In genomic region chr8:72812690-72813089, GRCm38 (mm10) we compare ENCODE assay signal across 21 mouse cellular contexts. TPM values are rescaled to one million over a fixed set of nuclear protein-coding genes. Genes with fewer than 3 reads are reported as not detected.
DNase-seq lines count a peak whose midpoint lies in the region; ATAC-seq and TF ChIP-seq lines count a peak whose summit lies in the region.
"Had no signal": no experiment of that assay in that cellular context is flagged by ENCODE, and none has a peak within 500 bp of the region (broad histone marks: within the 10 kb centered on the region; RNA-seq: fewer than 3 reads in every experiment).

No protein-coding gene starts in this region.

- 0 out of 2 replicates have a peak, but pooled peaks have one; percentile 10 for TF ChIP-seq CTCF in forebrain, postnatal 0 days (IDR thresholded peaks at IDR 0.05; ENCODE audit: low read depth)
- TF ChIP-seq CTCF in kidney, adult 2 months (conservative IDR thresholded peaks at IDR 0.05; ENCODE audit: insufficient read depth, insufficient read length, low read depth, low read length): no peak; the same call in 1 of the 2 replicates

- H3K4me2 ChIP-seq in forebrain, postnatal 0 days (ENCODE audit: low read depth): no peak overlapping the region
- no peak overlapping the region for H3K4me2 ChIP-seq in forebrain, embryonic 16.5 days (ENCODE audit: low read length)
- H3K4me2 ChIP-seq in kidney, embryonic 15.5 days: no peak overlapping the region
- H3K4me2 ChIP-seq in neural tube, embryonic 11.5 days (ENCODE audit: low read depth): no peak overlapping the region
- H3K4me2 ChIP-seq: heart, embryonic 15.5 days had no signal

- no peak overlapping the region for H3K9ac ChIP-seq in forebrain, postnatal 0 days
- no peak overlapping the region for H3K9ac ChIP-seq in forebrain, embryonic 16.5 days (replicated peaks; ENCODE audit: low read depth, low read length)
- H3K9ac ChIP-seq in kidney, embryonic 15.5 days: no peak overlapping the region
- H3K9ac ChIP-seq in neural tube, embryonic 11.5 days (ENCODE audit: low read length): no peak overlapping the region
- H3K9ac ChIP-seq: heart, embryonic 15.5 days had no signal

- H3K4me1 ChIP-seq in forebrain, postnatal 0 days (ENCODE audit: insufficient read depth): no peaks in the 10 kb centered on the region
- H3K4me1 ChIP-seq in forebrain, embryonic 16.5 days (replicated peaks; ENCODE audit: control insufficient read depth, insufficient read depth, low read length): no peaks in the 10 kb centered on the region
- H3K4me1 ChIP-seq in kidney, adult 2 months (ENCODE audit: control insufficient read depth, insufficient read depth, low read length): no peaks in the 10 kb centered on the region
- no peaks in the 10 kb centered on the region for H3K4me1 ChIP-seq in kidney, embryonic 15.5 days
- no peaks in the 10 kb centered on the region for H3K4me1 ChIP-seq in neural tube, embryonic 11.5 days (ENCODE audit: control insufficient read depth, insufficient read depth, low read length)
- H3K4me1 ChIP-seq: heart, embryonic 15.5 days; hindbrain, embryonic 10.5 days had no signal

- ATAC-seq in forebrain, postnatal 0 days: no peak
- ATAC-seq in forebrain, embryonic 16.5 days: no peak
- no peak for ATAC-seq in kidney, embryonic 15.5 days (replicated peaks; ENCODE audit: low FRiP score)
- ATAC-seq in neural tube, embryonic 11.5 days (ENCODE audit: insufficient read depth, low FRiP score, low TSS enrichment): peak; percentile 31; the same call in 1 of the 2 replicates
- ATAC-seq: inflammation-experienced regulatory T-cells, adult 6 months had no signal

- no peak overlapping the region for H3K4me3 ChIP-seq in forebrain, postnatal 0 days (ENCODE audit: low read depth, low read length)
- no peak overlapping the region for H3K4me3 ChIP-seq in forebrain, embryonic 16.5 days (replicated peaks; ENCODE audit: low read length)
- H3K4me3 ChIP-seq in kidney, adult 2 months (ENCODE audit: insufficient read depth, low read depth, low read length): no peak overlapping the region
- no peak overlapping the region for H3K4me3 ChIP-seq in kidney, embryonic 15.5 days (replicated peaks)
- no peak overlapping the region for H3K4me3 ChIP-seq in neural tube, embryonic 11.5 days (ENCODE audit: low read depth, low read length)
- H3K4me3 ChIP-seq: heart, embryonic 15.5 days; hindbrain, embryonic 10.5 days; layer of hippocampus, adult 2 months had no signal

- peaks cover 16% of the 10 kb centered on the region for H3K36me3 ChIP-seq in forebrain, postnatal 0 days (ENCODE audit: insufficient read depth)
- peaks cover 12% of the 10 kb centered on the region for H3K36me3 ChIP-seq in forebrain, embryonic 16.5 days (ENCODE audit: control insufficient read depth, insufficient read depth)
- no peaks in the 10 kb centered on the region for H3K36me3 ChIP-seq in kidney, adult 2 months (ENCODE audit: control insufficient read depth, insufficient read depth, low read length)
- peaks cover 12% of the 10 kb centered on the region; the same call in 1 of the 2 replicates for H3K36me3 ChIP-seq in kidney, embryonic 15.5 days
- no peaks in the 10 kb centered on the region for H3K36me3 ChIP-seq in neural tube, embryonic 11.5 days (ENCODE audit: control insufficient read depth, insufficient read depth, low read length)

- WGBS in forebrain, postnatal 0 days: 93% methylated on average over 3 of the region's 3 CpGs
- WGBS in forebrain, embryonic 16.5 days: 86% methylated on average over 3 of the region's 3 CpGs
- WGBS in kidney, adult 2 months: 83% methylated on average over 3 of the region's 3 CpGs
- WGBS in kidney, embryonic 15.5 days: 94% methylated on average over 3 of the region's 3 CpGs
- 94% methylated on average over 3 of the region's 3 CpGs for WGBS in neural tube, embryonic 11.5 days

- H3K27ac ChIP-seq in forebrain, postnatal 0 days (ENCODE audit: low read depth, low read length): no peak overlapping the region
- H3K27ac ChIP-seq in forebrain, embryonic 16.5 days (ENCODE audit: low read length): no peak overlapping the region
- no peak overlapping the region for H3K27ac ChIP-seq in kidney, adult 2 months (ENCODE audit: insufficient read depth, low read depth, low read length)
- no peak overlapping the region for H3K27ac ChIP-seq in kidney, embryonic 15.5 days
- H3K27ac ChIP-seq in neural tube, embryonic 11.5 days (ENCODE audit: low read depth, low read length): no peak overlapping the region
- H3K27ac ChIP-seq: heart, embryonic 15.5 days; hindbrain, embryonic 10.5 days; layer of hippocampus, adult 2 months had no signal

- no peaks in the 10 kb centered on the region for H3K9me3 ChIP-seq in forebrain, postnatal 0 days (ENCODE audit: low read length)
- no peaks in the 10 kb centered on the region for H3K9me3 ChIP-seq in forebrain, embryonic 16.5 days (ENCODE audit: control insufficient read depth, low read length)
- no peaks in the 10 kb centered on the region; the same call in 1 of the 2 replicates for H3K9me3 ChIP-seq in kidney, embryonic 15.5 days (replicated peaks)
- H3K9me3 ChIP-seq in neural tube, embryonic 11.5 days (ENCODE audit: control insufficient read depth, low read length): no peaks in the 10 kb centered on the region
- H3K9me3 ChIP-seq: heart, embryonic 15.5 days; hindbrain, embryonic 10.5 days had no signal

- H3K27me3 ChIP-seq in forebrain, postnatal 0 days (ENCODE audit: insufficient read depth, low read length): no peaks in the 10 kb centered on the region
- no peaks in the 10 kb centered on the region for H3K27me3 ChIP-seq in forebrain, embryonic 16.5 days (replicated peaks; ENCODE audit: control insufficient read depth, insufficient read depth, low read length)
- H3K27me3 ChIP-seq in kidney, adult 2 months (replicated peaks; ENCODE audit: control insufficient read depth, insufficient read depth, low read length): no peaks in the 10 kb centered on the region
- no peaks in the 10 kb centered on the region for H3K27me3 ChIP-seq in kidney, embryonic 15.5 days
- H3K27me3 ChIP-seq in neural tube, embryonic 11.5 days (ENCODE audit: control insufficient read depth, insufficient read depth, low read length): no peaks in the 10 kb centered on the region
- H3K27me3 ChIP-seq: heart, embryonic 15.5 days had no signal

- TF ChIP-seq POLR2A in kidney, adult 2 months (IDR thresholded peaks at IDR 0.05; ENCODE audit: low read depth, low read length): no peak

- no peak for DNase-seq in forebrain, postnatal 0 days
- DNase-seq in kidney, adult 2 months: peak; percentile 26
- no peak for DNase-seq in neural tube, embryonic 11.5 days (ENCODE audit: low spot score)
- DNase-seq in neural tube, embryonic 10.5 days (ENCODE audit: extremely low spot score, low spot score): no peak
- DNase-seq in right cerebral cortex, postnatal 10 days (ENCODE audit: low spot score in 2 of 2): no peak
- no peak for DNase-seq in cerebellum, postnatal 36 days
- DNase-seq: adrenal gland, adult 2 months; cerebellum, adult 2 months; gastrocnemius, postnatal 14 days; left cerebral cortex, postnatal 4 days; liver; lung, adult 18-20 months; lung, postnatal 36 days; thymus, postnatal 4 days had no signal

RNA-seq across cellular contexts. Expression of gene F2rl3, which starts 51.0 kb away (rescaled TPM):
- 0.24 and 0.46 TPM in 2 replicates for total RNA-seq in forebrain, postnatal 0 days (2014; rRNA removed)
- 0.24 and 0.40 TPM in 2 replicates for polyA plus RNA-seq in forebrain, postnatal 0 days (2015; fragmentation: Nextera tagmentation; extraction: Ambion mirVana)
- polyA plus RNA-seq in forebrain, embryonic 16.5 days (2015; fragmentation: Nextera tagmentation; extraction: Ambion mirVana): 0.19 and 0.41 TPM in 2 replicates
- polyA plus RNA-seq in kidney, adult 2 months (2012; rRNA removed): 2.2 and 2.8 TPM in 2 replicates
- polyA plus RNA-seq in kidney, embryonic 15.5 days (2015; fragmentation: Nextera tagmentation; extraction: Ambion mirVana): 3.5 and 3.6 TPM in 2 replicates
- polyA plus RNA-seq in neural tube, embryonic 11.5 days (2014; fragmentation: Nextera tagmentation; extraction: Ambion mirVana): 1.3 and 2.0 TPM in 2 replicates
- total RNA-seq: monocyte, adult 5-6 weeks had no signal
